24 mouse cellular contexts compared by ENCODE assay signal in genomic region chr10:67747461-67747860, GRCm38 (mm10).
DNase-seq lines count a peak whose midpoint lies in the region; ATAC-seq and TF ChIP-seq lines count a peak whose summit lies in the region.
"Had no signal": no experiment of that assay in that cellular context is flagged by ENCODE, and none has a peak within 500 bp of the region (broad histone marks: within the 10 kb centered on the region; RNA-seq: fewer than 3 reads in every experiment).

No protein-coding gene starts in this region.

- no peak for ATAC-seq in kidney, embryonic 16.5 days (ENCODE audit: low FRiP score, low TSS enrichment)
- ATAC-seq in lung, postnatal 0 days: no peak
- ATAC-seq: forebrain, embryonic 15.5 days; intestine, embryonic 15.5 days had no signal

- no peaks in the 10 kb centered on the region for H3K9me3 ChIP-seq in kidney, embryonic 16.5 days (ENCODE audit: low read length)
- H3K9me3 ChIP-seq in lung, postnatal 0 days (ENCODE audit: low read length): no peaks in the 10 kb centered on the region
- H3K9me3 ChIP-seq: forebrain, embryonic 15.5 days; heart, embryonic 12.5 days; intestine, embryonic 15.5 days; liver, embryonic 13.5 days; neural tube, embryonic 15.5 days had no signal

- no peak overlapping the region for H3K4me3 ChIP-seq in kidney, embryonic 16.5 days (ENCODE audit: low read length)
- no peak overlapping the region for H3K4me3 ChIP-seq in lung, postnatal 0 days (ENCODE audit: low read depth, low read length)
- H3K4me3 ChIP-seq: forebrain, embryonic 15.5 days; heart, embryonic 12.5 days; intestine, embryonic 15.5 days; left cerebral cortex, adult 2 months; liver, embryonic 13.5 days; neural tube, embryonic 15.5 days had no signal

- no peak for TF ChIP-seq CTCF in lung, postnatal 0 days (IDR thresholded peaks at IDR 0.05)

- WGBS in kidney, embryonic 16.5 days: 79% methylated on average over 3 of the region's 3 CpGs
- WGBS in lung, postnatal 0 days: 79% methylated on average over 3 of the region's 3 CpGs

- no peak overlapping the region for H3K9ac ChIP-seq in kidney, embryonic 16.5 days (replicated peaks; ENCODE audit: low read length)
- H3K9ac ChIP-seq in lung, postnatal 0 days (replicated peaks; ENCODE audit: low read depth): no peak overlapping the region
- H3K9ac ChIP-seq: forebrain, embryonic 15.5 days; heart, embryonic 12.5 days; hindbrain, embryonic 14.5 days; intestine, embryonic 15.5 days; liver, embryonic 13.5 days; neural tube, embryonic 15.5 days had no signal

- no peaks in the 10 kb centered on the region for H3K4me1 ChIP-seq in kidney, embryonic 16.5 days (ENCODE audit: insufficient read depth, low read length)
- H3K4me1 ChIP-seq in lung, postnatal 0 days (ENCODE audit: insufficient read depth, low read depth, low read length): no peaks in the 10 kb centered on the region
- H3K4me1 ChIP-seq: forebrain, embryonic 15.5 days; heart, embryonic 12.5 days; intestine, embryonic 15.5 days; liver, embryonic 13.5 days; neural tube, embryonic 15.5 days had no signal

- no peak for TF ChIP-seq EP300 in lung, postnatal 0 days (IDR thresholded peaks at IDR 0.05)

- H3K27ac ChIP-seq in kidney, embryonic 16.5 days (ENCODE audit: low read length): no peak overlapping the region
- no peak overlapping the region for H3K27ac ChIP-seq in lung, postnatal 0 days (ENCODE audit: low read length)
- H3K27ac ChIP-seq: forebrain, embryonic 15.5 days; hindbrain, embryonic 14.5 days; intestine, embryonic 15.5 days; left cerebral cortex, adult 2 months; liver, embryonic 13.5 days; neural tube, embryonic 15.5 days had no signal

- peak; percentile 10 for DNase-seq in kidney, adult 9 months
- DNase-seq in NIH3T3 (ENCODE audit: low read depth): peak; percentile 85
- peak; percentile 59 for DNase-seq in embryo, embryonic 11 days
- peak; percentile 29 for DNase-seq in mesoderm, embryonic 11.5 days (ENCODE audit: low read depth, low spot score)
- DNase-seq in gastrocnemius, postnatal 4 days (ENCODE audit: low spot score in 2 of 2): no peak
- DNase-seq in lung, postnatal 0 days (ENCODE audit: low spot score): no peak
- DNase-seq: adrenal gland, adult 2 months; cerebellum, adult 11-12 months; cerebellum, postnatal 10 days; heart, adult 18-20 months; heart, postnatal 10 days; kidney, postnatal 4 days; liver, embryonic 13.5 days; lung, adult 2 months; right cerebral cortex, adult 18-20 months; thymus, adult 18-20 months; thymus, postnatal 4 days had no signal

- H3K27me3 ChIP-seq in kidney, embryonic 16.5 days (ENCODE audit: insufficient read depth, low read length): no peaks in the 10 kb centered on the region
- H3K27me3 ChIP-seq in lung, postnatal 0 days (replicated peaks; ENCODE audit: insufficient read depth, low read length): no peaks in the 10 kb centered on the region
- H3K27me3 ChIP-seq: forebrain, embryonic 15.5 days; heart, embryonic 12.5 days; intestine, embryonic 15.5 days; liver, embryonic 13.5 days; neural tube, embryonic 15.5 days had no signal

- no peaks in the 10 kb centered on the region for H3K36me3 ChIP-seq in kidney, embryonic 16.5 days (ENCODE audit: insufficient read depth, low read length)
- H3K36me3 ChIP-seq in lung, postnatal 0 days (ENCODE audit: insufficient read depth, low read length): no peaks in the 10 kb centered on the region
- H3K36me3 ChIP-seq: forebrain, embryonic 15.5 days; heart, embryonic 12.5 days; intestine, embryonic 15.5 days; liver, embryonic 13.5 days; neural tube, embryonic 15.5 days had no signal

- no peak overlapping the region for H3K4me2 ChIP-seq in kidney, embryonic 16.5 days (replicated peaks; ENCODE audit: low read depth, low read length)
- H3K4me2 ChIP-seq in lung, postnatal 0 days (replicated peaks; ENCODE audit: low read depth, low read length): no peak overlapping the region
- H3K4me2 ChIP-seq: forebrain, embryonic 15.5 days; heart, embryonic 12.5 days; hindbrain, embryonic 14.5 days; intestine, embryonic 15.5 days; liver, embryonic 13.5 days; neural tube, embryonic 15.5 days had no signal

Comparison
In these comparisons a context has a peak if more than half of its experiments do, and no peak if none do; other contexts are left out.
1. DNase-seq: peak in kidney, adult 9 months (single experiment), NIH3T3 (single experiment), embryo, embryonic 11 days (single experiment) and mesoderm, embryonic 11.5 days (single experiment); none in gastrocnemius, postnatal 4 days (0 of 2) and lung, postnatal 0 days (single experiment).